Mouse (Mus musculus) stomach, adult 2 months (tissue): Measurements from ENCODE around the gene Btc. TPM values are rescaled to one million over a fixed set of nuclear protein-coding genes. Genes with fewer than 3 reads are reported as not detected.

ENCODE experiments used
- polyA plus RNA-seq: library from polyadenylated mRNA; depleted of rRNA; stranded (reverse); fragments of >200 nt; gene quantifications from 2 replicates; pipeline ENCODE4 v1.2.3, GENCODE M21; 2012; rRNA removed

Btc gene
- 3.9 and 4.6 TPM in 2 replicates for polyA plus RNA-seq

GRCm38 (mm10) chr5:91402339-91403211, at the start of gene Btc:
TSS of gene Btc (minus strand) at chr5:91402994.

Other genes starting within 250 kb of the Btc start
- 24.6 and 25.5 TPM in 2 replicates for gene Parm1, start 114.6 kb upstream of the Btc start, polyA plus RNA-seq